Mouse (Mus musculus) embryo, embryonic 11 days (tissue): Measurements from ENCODE around the gene Dmac2.

ENCODE experiments used
- DNase-seq: peaks from one replicate; pipeline ENCODE4 v3.0.0-alpha.2; 2015

Gene Dmac2

GRCm38 (mm10) chr7:25617376-25618160, 1.6 kb upstream of the Dmac2 start:
- DNase-seq, result no peak

- no peak for DNase-seq
Measured at GRCm38 (mm10) chr7:25619722-25619991, 443 bp downstream of the Dmac2 start.

GRCm38 (mm10) chr7:25620101-25620500, 887 bp downstream of the Dmac2 start:
- DNase-seq, result no peak

GRCm38 (mm10) chr7:25620751-25621150, 1.5 kb downstream of the Dmac2 start:
- no peak for DNase-seq

GRCm38 (mm10) chr7:25623857-25624370, 4.7 kb downstream of the Dmac2 start:
- DNase-seq, result no peak

GRCm38 (mm10) chr7:25624851-25625250, 5.6 kb downstream of the Dmac2 start:
- DNase-seq, result no peak

- peak; percentile 16 for DNase-seq
Measured at GRCm38 (mm10) chr7:25625594-25626250, 6.5 kb downstream of the Dmac2 start.

GRCm38 (mm10) chr7:25626509-25627430, 7.6 kb downstream of the Dmac2 start, which contains the start of gene B3gnt8:
TSS of gene B3gnt8 (plus strand) at chr7:25626654.
- DNase-seq, result peak; percentile 23

- DNase-seq, result peak; percentile 70
Measured at GRCm38 (mm10) chr7:25627431-25628322, 8.5 kb downstream of the Dmac2 start.

GRCm38 (mm10) chr7:25628323-25628620, 9.1 kb downstream of the Dmac2 start:
- DNase-seq, result no peak

GRCm38 (mm10) chr7:25632679-25633078, 13.5 kb downstream of the Dmac2 start:
- DNase-seq, result no peak

- no peak for DNase-seq
Measured at GRCm38 (mm10) chr7:25636373-25636772, 17.2 kb downstream of the Dmac2 start.

GRCm38 (mm10) chr7:25637099-25637498, 17.9 kb downstream of the Dmac2 start:
- DNase-seq, result no peak

GRCm38 (mm10) chr7:25639754-25640153, 20.5 kb downstream of the Dmac2 start:
- DNase-seq, result no peak

GRCm38 (mm10) chr7:25644136-25644535, 24.9 kb downstream of the Dmac2 start:
- no peak for DNase-seq

GRCm38 (mm10) chr7:25644631-25645030, 25.4 kb downstream of the Dmac2 start:
- no peak for DNase-seq

GRCm38 (mm10) chr7:25645074-25645473, 25.9 kb downstream of the Dmac2 start:
- no peak for DNase-seq

- no peak for DNase-seq
Measured at GRCm38 (mm10) chr7:25647574-25648123, 28.4 kb downstream of the Dmac2 start.

- DNase-seq, result no peak
Measured at GRCm38 (mm10) chr7:25649839-25650238, 30.6 kb downstream of the Dmac2 start.

GRCm38 (mm10) chr7:25651281-25651680, 32.1 kb downstream of the Dmac2 start:
- no peak for DNase-seq

GRCm38 (mm10) chr7:25652244-25652759, 33.1 kb downstream of the Dmac2 start:
- DNase-seq, result no peak
